Mouse (Mus musculus): ENCODE measurements around the gene Dcaf6.
A peak's percentile ranks its signal among the peaks of the same experiment; 100 is the strongest.

Gene Dcaf6

GRCm38 (mm10) chr1:165320141-165320934 lies 139.9 kb downstream of the Dcaf6 start:
- peak; percentile 14 to 60 for DNase-seq

- no peak for DNase-seq
Measured at GRCm38 (mm10) chr1:165316361-165316760, 143.9 kb downstream of the Dcaf6 start.

GRCm38 (mm10) chr1:165308180-165308579 lies 152.1 kb downstream of the Dcaf6 start:
- DNase-seq = no peak

- no peak for DNase-seq
Measured at GRCm38 (mm10) chr1:165304341-165304740, 155.9 kb downstream of the Dcaf6 start.

- DNase-seq = no peak
Measured at GRCm38 (mm10) chr1:165303209-165303608, 157.1 kb downstream of the Dcaf6 start.

GRCm38 (mm10) chr1:165302455-165303208 lies 157.6 kb downstream of the Dcaf6 start:
- no peak for DNase-seq

- DNase-seq = no peak
Measured at GRCm38 (mm10) chr1:165301567-165301966, 158.7 kb downstream of the Dcaf6 start.

- DNase-seq = no peak
Measured at GRCm38 (mm10) chr1:165301108-165301507, 159.2 kb downstream of the Dcaf6 start.

GRCm38 (mm10) chr1:165295489-165295888 lies 164.8 kb downstream of the Dcaf6 start, which contains the start of gene Gpr161:
Gene Gpr161 (plus strand): TSS chr1:165295789.
- no peak for DNase-seq

GRCm38 (mm10) chr1:165291606-165292005 lies 168.7 kb downstream of the Dcaf6 start:
- no peak for DNase-seq

GRCm38 (mm10) chr1:165289831-165290230 lies 170.4 kb downstream of the Dcaf6 start:
- DNase-seq = peak in 1 of 2 experiments; percentile 22

- DNase-seq = no peak
Measured at GRCm38 (mm10) chr1:165288165-165288564, 172.1 kb downstream of the Dcaf6 start.

- DNase-seq = no peak
Measured at GRCm38 (mm10) chr1:165284096-165284495, 176.2 kb downstream of the Dcaf6 start.

- DNase-seq = no peak
Measured at GRCm38 (mm10) chr1:165282967-165283345, 177.3 kb downstream of the Dcaf6 start.

GRCm38 (mm10) chr1:165282222-165282966 lies 177.9 kb downstream of the Dcaf6 start:
- no peak for DNase-seq

- peak; percentile 9 to 19 for DNase-seq
Measured at GRCm38 (mm10) chr1:165281351-165282221, 178.7 kb downstream of the Dcaf6 start.

- no peak for DNase-seq
Measured at GRCm38 (mm10) chr1:165280741-165281140, 179.5 kb downstream of the Dcaf6 start.
